Mouse (Mus musculus) layer of hippocampus, adult 18-20 months (tissue): ENCODE measurements around the gene Rfx2. TPM values are rescaled to one million over a fixed set of nuclear protein-coding genes. Genes with fewer than 3 reads are reported as not detected.
A peak's percentile ranks its signal among the peaks of the same experiment; 100 is the strongest.

ENCODE experiments used
- DNase-seq, 2 experiments: peaks; one replicate each; pipeline ENCODE4 v3.0.0; 2022; ENCODE audit warnings: low spot score in 2 of 2
- total RNA-seq, 2 experiments: library from RNA; stranded (reverse); gene quantifications; 2 replicates each; pipeline ENCODE4 v1.2.3; 2021

Rfx2 gene
- total RNA-seq, 2 experiments from 2014 or later: 4.8 to 5.7 TPM

- DNase-seq: no peak
Observed at GRCm38 (mm10) chr17:56833381-56833780, 2.6 kb upstream of the Rfx2 start.

DNA sequence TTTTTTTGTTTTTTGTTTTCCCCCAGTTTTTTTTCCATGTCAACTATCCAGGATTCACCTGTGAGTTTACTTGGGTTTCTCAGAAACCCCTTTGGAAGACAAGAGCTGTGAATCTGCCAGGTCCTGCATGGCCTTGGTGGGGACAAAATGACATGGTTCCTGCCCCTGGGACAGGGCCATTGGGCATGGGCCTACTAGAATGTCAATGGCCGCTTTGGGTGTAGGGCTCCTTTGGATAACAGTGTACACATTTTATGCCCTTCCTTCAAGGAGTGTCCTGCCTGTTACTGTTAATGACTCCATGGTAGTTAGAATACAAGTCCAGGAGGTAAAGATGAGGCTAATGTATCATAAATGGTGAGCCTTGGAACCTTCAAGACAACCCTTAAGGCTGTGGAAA, 2.1 kb upstream of the Rfx2 start:
- DNase-seq: no peak

DNA sequence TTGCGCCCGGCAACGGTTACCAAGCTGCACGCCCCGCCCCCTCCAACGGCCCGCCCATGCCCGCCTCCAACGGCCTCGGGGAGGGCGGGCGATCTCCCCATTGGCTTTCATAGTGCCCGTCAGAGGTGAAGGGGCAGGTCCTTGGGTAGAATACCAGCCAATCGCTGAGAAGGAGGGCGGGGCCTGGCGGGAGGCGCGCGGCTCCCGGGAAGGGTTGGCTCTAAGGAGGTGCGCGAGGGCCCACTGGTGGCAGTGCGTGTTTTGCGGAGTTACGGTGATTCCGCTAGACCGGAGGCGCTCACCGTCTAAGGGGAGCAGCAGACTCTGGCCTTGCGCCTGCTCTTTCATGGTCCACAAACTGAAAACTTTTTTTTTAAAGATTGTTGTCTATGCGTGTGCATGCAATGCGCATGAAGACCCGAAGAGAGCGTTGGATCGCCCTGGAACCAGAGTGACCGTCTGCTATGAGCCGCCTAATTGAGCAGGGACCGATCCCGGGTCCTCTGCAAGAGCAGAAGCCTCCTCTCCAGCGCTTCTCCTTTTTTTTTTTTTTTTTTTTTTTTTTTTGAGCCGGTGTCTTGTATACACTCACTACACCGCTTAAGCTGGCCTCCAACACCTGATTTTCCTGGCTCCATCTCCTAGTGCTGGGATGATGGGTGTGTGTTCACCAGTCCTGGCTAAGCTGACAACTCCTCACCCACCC, 451 bp upstream of the Rfx2 start:
- DNase-seq: peak; percentile 96 to 99

GRCm38 (mm10) chr17:56829795-56830194, 1.0 kb downstream of the Rfx2 start:
- DNase-seq: no peak

DNA sequence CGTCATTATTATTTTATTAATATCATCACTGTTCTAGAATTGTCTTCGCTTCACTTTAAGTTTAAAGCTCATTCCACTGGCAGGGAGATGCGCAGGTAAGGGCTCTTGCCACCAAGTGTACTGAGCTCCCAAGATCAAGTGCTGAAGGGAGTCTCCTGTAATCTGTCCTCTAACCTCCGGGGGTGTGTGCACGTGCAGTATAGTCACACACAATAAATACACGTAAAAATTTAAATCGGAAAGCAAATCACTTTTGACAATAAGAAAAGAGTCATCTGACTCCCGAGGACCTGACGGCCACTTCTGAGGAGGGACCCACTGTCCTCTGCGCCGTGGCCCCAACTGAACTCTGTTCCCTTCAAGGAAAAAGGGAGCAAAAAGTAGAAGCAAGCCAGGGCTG, 1.6 kb downstream of the Rfx2 start:
- DNase-seq: no peak

GRCm38 (mm10) chr17:56826718-56827117, 4.1 kb downstream of the Rfx2 start:
- DNase-seq: peak in 1 of 2 experiments; percentile 24

DNA sequence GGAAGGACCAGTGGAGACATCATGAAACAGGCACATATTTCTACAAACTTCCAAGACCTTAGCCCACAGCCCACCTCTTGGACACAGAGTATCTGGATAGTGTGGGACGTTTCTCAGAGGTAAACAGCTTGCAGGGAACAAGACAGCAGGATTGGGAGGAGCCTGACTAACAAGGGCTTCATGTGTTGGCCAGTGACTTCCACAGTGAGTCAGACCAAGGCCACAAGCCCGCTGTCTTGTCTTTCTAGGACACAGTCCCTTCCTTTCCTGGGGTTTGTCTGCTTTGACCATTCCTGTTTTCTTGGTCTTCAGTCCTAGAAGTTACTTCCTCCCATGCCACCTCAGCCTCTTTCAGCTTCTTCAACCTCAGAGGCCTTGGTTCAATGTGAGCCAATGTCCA, 7.5 kb downstream of the Rfx2 start:
- no peak for DNase-seq

GRCm38 (mm10) chr17:56822380-56822779, 8.4 kb downstream of the Rfx2 start:
- no peak for DNase-seq

DNA sequence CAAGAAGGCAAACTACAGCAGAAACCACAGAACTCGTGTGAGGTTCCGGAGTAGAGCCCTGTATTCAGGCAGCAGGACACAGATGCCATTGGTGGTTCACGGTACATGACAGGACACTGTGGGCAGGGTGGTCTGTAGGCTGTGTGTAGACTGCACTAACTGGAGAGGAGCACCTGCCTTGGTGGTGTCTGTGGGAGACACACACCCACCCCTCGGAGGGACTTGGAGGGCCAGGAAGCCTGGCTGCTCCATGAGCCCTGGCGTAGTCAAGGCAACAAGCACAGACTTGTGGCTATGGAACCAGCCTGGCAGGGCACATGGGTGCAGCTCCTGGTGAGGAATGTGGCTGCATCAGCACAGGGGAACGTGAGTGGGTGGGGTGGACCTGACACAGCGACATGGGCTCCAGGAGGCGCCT, 11.1 kb downstream of the Rfx2 start:
- peak; percentile 53 to 62 for DNase-seq

GRCm38 (mm10) chr17:56819032-56819545, 11.7 kb downstream of the Rfx2 start:
- DNase-seq: no peak

GRCm38 (mm10) chr17:56818067-56818636, 12.7 kb downstream of the Rfx2 start:
- no peak for DNase-seq

- no peak for DNase-seq
Observed at GRCm38 (mm10) chr17:56815057-56815345, 15.8 kb downstream of the Rfx2 start.

GRCm38 (mm10) chr17:56814316-56815056, 16.3 kb downstream of the Rfx2 start:
- DNase-seq: peak; percentile 80 to 91

DNA sequence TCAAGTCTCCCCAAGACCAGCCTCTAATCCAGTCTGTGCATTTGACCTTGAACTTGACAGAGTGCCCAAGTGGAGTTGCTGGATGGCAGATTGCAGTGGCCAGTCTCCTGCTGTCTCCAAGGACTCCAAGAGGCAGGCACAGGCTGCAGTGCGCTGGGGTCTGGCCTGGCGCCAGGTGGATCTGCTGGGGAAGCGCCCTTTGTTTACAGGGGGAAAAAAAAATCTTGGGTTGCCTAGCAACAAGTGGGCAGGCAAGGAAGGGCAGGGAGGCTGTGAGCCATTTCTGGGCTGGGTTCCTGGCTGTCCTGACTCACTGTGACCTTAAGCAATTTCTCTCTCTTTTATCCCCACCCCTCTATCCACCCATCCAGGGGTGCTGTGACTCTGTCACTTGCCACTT, 20.6 kb downstream of the Rfx2 start:
- peak; percentile 64 to 80 for DNase-seq

DNA sequence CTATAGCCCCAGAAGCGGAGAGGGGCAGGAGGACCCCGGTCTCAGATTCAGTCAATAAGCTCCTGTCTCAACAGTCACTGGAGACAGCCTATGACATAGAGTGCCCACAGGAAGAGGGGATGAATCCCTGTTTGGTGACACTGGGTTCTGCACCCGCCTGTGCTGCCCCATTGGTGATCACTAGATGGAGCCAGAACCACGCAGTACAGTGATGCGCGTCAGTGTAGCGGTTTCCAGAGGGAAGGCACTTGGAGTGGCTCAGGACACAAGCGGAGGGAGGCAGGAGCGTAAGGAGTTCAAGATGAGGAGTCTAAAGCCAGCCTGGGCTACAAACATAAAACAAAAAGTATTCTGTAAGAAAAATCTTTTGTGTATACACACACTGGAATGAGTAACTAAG, 22.3 kb downstream of the Rfx2 start:
- peak; percentile 77 to 91 for DNase-seq

DNA sequence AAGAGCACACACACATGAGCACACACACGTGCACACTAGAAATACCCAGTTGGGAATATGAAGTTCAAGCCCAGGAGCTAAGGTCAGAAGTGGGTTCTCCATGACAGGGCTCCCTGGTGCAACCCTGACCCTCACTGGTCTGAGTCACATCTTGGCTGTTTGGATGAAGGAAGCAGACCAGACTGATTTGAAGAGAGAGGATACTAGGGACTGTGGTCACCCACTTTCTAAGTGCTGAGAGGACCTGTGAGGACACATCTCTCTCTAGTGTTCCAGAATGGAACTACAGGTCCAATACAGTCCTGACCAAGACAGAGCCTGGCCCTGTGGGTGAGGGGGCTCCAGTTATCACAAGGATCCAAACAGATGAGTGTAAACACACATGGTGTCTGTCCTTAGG, 25.0 kb downstream of the Rfx2 start:
- DNase-seq: no peak

DNA sequence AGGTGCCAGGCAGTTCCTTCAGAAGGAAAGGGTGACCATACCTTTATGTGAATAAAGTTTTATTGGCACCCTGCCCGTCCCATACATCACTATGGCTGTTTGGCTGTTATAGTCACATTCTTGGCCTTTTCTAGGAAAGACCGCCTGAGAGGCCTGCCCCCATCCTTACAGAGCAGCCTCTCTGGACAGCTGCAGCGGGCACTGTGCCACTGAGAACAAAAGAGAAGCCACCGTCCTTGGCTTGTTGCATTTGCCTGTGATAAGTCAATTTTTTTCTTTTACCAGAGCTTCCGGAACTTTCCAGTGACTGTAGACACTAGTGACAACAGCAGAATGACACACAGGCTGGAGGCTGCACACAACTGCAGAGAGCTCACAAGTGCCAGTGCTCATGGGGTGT, 25.9 kb downstream of the Rfx2 start:
- DNase-seq: no peak

DNA sequence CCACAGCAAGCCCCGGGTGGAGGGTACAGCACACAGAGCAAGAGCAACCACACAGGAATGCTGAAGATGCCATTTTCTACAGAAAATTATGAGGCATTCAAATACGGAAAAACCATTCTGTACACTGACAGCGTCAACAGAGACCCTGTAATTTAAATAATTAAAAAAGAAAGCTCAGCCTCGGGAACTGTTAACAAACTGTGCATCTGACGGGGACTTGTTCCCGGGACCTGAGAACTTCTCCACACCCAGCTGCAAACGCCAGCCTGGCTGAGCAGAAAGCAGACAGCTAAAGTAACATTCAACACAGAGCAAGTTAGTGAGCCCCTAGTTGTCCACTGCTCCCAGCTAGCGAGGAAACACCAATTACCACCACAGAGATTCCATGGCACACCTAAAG, 28.7 kb downstream of the Rfx2 start:
- no peak for DNase-seq

GRCm38 (mm10) chr17:56799276-56799675, 31.5 kb downstream of the Rfx2 start:
- no peak for DNase-seq

- no peak for DNase-seq
Observed at GRCm38 (mm10) chr17:56793614-56794319, 37.0 kb downstream of the Rfx2 start.

GRCm38 (mm10) chr17:56792588-56792987, 38.2 kb downstream of the Rfx2 start:
- DNase-seq: no peak

DNA sequence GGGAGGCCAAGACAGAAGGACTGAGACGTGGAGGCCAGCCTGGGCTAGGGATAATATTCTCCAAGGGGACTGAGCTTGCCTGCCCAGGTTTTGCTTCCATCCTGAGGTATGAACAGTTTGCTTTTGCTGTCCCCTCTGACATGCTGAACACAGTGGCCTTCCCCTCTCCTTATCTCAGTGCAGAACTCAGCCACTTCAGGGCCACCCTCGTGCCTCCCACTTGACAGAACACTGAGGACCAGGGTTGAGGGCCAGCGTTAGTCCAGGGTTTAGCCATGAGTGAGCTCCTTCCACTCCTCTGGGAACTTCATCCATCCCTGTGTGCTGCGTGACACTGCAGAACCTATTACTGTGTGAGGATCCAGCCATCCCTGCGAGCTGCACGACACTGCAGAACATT, 41.5 kb downstream of the Rfx2 start:
- DNase-seq: no peak
